Mouse (Mus musculus): ENCODE data around the gene Mettl6.

Mettl6 gene

GRCm38 (mm10) chr14:31433126-31433525 is 61.7 kb downstream of the Mettl6 start:
- peak; percentile 68 for DNase-seq (ENCODE audit: low read depth, low spot score)

GRCm38 (mm10) chr14:31432424-31432823 is 62.4 kb downstream of the Mettl6 start:
- DNase-seq (ENCODE audit: low read depth, low spot score): no peak

- DNase-seq (ENCODE audit: low read depth, low spot score): peak; percentile 23
Observed at GRCm38 (mm10) chr14:31431789-31432330, 63.0 kb downstream of the Mettl6 start.

GRCm38 (mm10) chr14:31429004-31429395 is 65.8 kb downstream of the Mettl6 start:
- DNase-seq (ENCODE audit: low read depth, low spot score): no peak

- no peak for DNase-seq (ENCODE audit: low read depth, low spot score)
Observed at GRCm38 (mm10) chr14:31428211-31429003, 66.4 kb downstream of the Mettl6 start.
